Mouse (Mus musculus): Measurements from ENCODE around the gene Pcdh15. TPM values are rescaled to one million over a fixed set of nuclear protein-coding genes. Genes with fewer than 3 reads are reported as not detected.

The Pcdh15 gene
- polyA plus RNA-seq, 1 experiment, result not detected

GRCm38 (mm10) chr10:74387538-74388499 is 1288.7 kb downstream of the Pcdh15 start:
- Histone ChIP-seq H3K36me3 (ENCODE audit: control insufficient read depth, insufficient read depth, low read length, poor library complexity, severe bottlenecking) (no peaks in the 10 kb centered on the region), H3K27me3 (ENCODE audit: control insufficient read depth, insufficient read depth, low read length, poor library complexity, severe bottlenecking) (no peaks in the 10 kb centered on the region), H3K4me1 (ENCODE audit: control insufficient read depth, insufficient read depth, low read length) (no peaks in the 10 kb centered on the region), H3K4me3 (ENCODE audit: low read depth, low read length) (no peak overlapping the region), H3K9ac (ENCODE audit: low read depth, poor library complexity, severe bottlenecking) (no peak overlapping the region), H3K27ac (ENCODE audit: insufficient read depth, low read length) (no peak overlapping the region), H3K9me3 (replicated peaks; ENCODE audit: control insufficient read depth, insufficient read depth, low read length, poor library complexity, severe bottlenecking) (no peaks in the 10 kb centered on the region)
- TF ChIP-seq CTCF (IDR thresholded peaks at IDR 0.05; ENCODE audit: low read depth, low read length), result no peak
- TF ChIP-seq EP300 (IDR thresholded peaks at IDR 0.05; ENCODE audit: insufficient read depth, low read depth, low read length), result no peak
- no peak for TF ChIP-seq POLR2A (IDR thresholded peaks at IDR 0.05; ENCODE audit: insufficient read depth, low read length)

DNA sequence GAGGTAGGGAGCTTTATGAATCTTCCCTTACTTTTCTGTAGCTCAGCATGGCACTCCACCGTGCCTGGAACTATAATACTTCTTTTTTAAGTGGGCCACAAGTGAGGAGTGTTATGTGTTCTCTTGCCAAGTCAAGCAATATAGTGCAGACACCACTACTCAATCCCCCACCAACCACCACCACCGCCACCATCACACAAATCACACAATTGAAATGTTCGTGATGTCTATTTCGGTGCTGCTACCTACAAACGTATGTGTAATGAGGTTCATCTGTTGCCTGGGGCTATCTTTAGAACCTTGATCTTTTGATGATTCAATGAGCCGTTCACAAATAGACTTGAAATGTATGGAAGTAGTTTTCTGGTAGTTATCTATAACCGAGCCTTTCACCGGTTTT is 1304.0 kb downstream of the Pcdh15 start:
- Histone ChIP-seq H3K27me3 (ENCODE audit: control insufficient read depth, insufficient read depth, low read length, poor library complexity, severe bottlenecking) (no peaks in the 10 kb centered on the region), H3K9ac (ENCODE audit: low read depth, poor library complexity, severe bottlenecking) (no peak overlapping the region), H3K9me3 (replicated peaks; ENCODE audit: control insufficient read depth, insufficient read depth, low read length, poor library complexity, severe bottlenecking) (no peaks in the 10 kb centered on the region), H3K36me3 (ENCODE audit: control insufficient read depth, insufficient read depth, low read length, poor library complexity, severe bottlenecking) (no peaks in the 10 kb centered on the region), H3K4me3 (ENCODE audit: low read depth, low read length) (no peak overlapping the region), H3K27ac (ENCODE audit: insufficient read depth, low read length) (no peak overlapping the region), H3K4me1 (ENCODE audit: control insufficient read depth, insufficient read depth, low read length) (no peaks in the 10 kb centered on the region)
- TF ChIP-seq POLR2A (IDR thresholded peaks at IDR 0.05; ENCODE audit: insufficient read depth, low read length), result no peak
- TF ChIP-seq CTCF (IDR thresholded peaks at IDR 0.05; ENCODE audit: low read depth, low read length), result no peak
- TF ChIP-seq EP300 (IDR thresholded peaks at IDR 0.05; ENCODE audit: insufficient read depth, low read depth, low read length), result no peak

DNA sequence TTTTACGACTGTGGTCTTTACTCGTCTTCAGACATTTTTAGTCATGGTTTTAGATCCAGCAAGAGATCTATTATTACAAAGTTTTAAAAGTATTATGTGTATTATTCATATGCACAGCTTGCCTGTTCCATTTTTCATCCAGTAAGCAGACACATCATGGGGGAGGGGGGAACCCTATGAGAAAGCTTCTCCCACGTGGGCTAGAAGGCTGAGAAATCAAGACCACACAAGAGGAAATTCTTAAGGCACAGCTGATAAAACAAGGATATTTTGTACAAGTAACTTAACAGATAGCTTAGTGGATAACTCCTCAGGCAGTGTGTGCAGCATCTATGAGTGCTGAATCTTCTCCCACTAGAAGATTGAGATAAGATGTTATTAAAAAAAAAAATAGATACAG is 1314.9 kb downstream of the Pcdh15 start:
- no peak overlapping the region for H3K9ac ChIP-seq (ENCODE audit: low read depth, poor library complexity, severe bottlenecking)
- H3K36me3 ChIP-seq (ENCODE audit: control insufficient read depth, insufficient read depth, low read length, poor library complexity, severe bottlenecking), result no peaks in the 10 kb centered on the region
- no peaks in the 10 kb centered on the region for H3K9me3 ChIP-seq (replicated peaks; ENCODE audit: control insufficient read depth, insufficient read depth, low read length, poor library complexity, severe bottlenecking)
- no peaks in the 10 kb centered on the region for H3K4me1 ChIP-seq (ENCODE audit: control insufficient read depth, insufficient read depth, low read length)
- H3K4me3 ChIP-seq (ENCODE audit: low read depth, low read length), result no peak overlapping the region
- H3K27ac ChIP-seq (ENCODE audit: insufficient read depth, low read length), result no peak overlapping the region
- H3K27me3 ChIP-seq (ENCODE audit: control insufficient read depth, insufficient read depth, low read length, poor library complexity, severe bottlenecking), result no peaks in the 10 kb centered on the region
- TF ChIP-seq POLR2A (IDR thresholded peaks at IDR 0.05; ENCODE audit: insufficient read depth, low read length) (no peak), CTCF (IDR thresholded peaks at IDR 0.05; ENCODE audit: low read depth, low read length) (no peak), EP300 (IDR thresholded peaks at IDR 0.05; ENCODE audit: insufficient read depth, low read depth, low read length) (no peak)

DNA sequence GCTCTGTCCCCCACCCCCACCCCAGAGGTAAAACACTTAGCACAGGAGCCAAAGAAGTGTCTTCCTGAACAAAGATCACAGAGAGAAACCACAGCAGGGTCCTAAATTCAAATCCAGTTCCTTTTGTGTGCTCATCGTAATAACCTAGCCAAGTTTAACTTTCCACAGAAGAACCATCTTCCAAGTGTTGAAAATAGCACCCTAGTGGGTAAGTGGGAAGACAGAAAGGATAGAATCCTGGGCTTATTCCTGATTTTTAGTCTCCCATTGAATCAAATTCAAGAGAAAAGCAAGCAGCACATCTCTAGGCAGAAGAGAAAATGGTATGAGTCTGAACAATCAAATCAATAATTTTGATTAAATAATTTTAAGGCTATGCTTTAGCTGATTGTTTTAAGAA is 1315.8 kb downstream of the Pcdh15 start:
- Histone ChIP-seq H3K27ac (ENCODE audit: insufficient read depth, low read length) (no peak overlapping the region), H3K9ac (ENCODE audit: low read depth, poor library complexity, severe bottlenecking) (no peak overlapping the region), H3K4me1 (ENCODE audit: control insufficient read depth, insufficient read depth, low read length) (no peaks in the 10 kb centered on the region), H3K4me3 (ENCODE audit: low read depth, low read length) (no peak overlapping the region), H3K27me3 (ENCODE audit: control insufficient read depth, insufficient read depth, low read length, poor library complexity, severe bottlenecking) (no peaks in the 10 kb centered on the region), H3K9me3 (replicated peaks; ENCODE audit: control insufficient read depth, insufficient read depth, low read length, poor library complexity, severe bottlenecking) (no peaks in the 10 kb centered on the region), H3K36me3 (ENCODE audit: control insufficient read depth, insufficient read depth, low read length, poor library complexity, severe bottlenecking) (no peaks in the 10 kb centered on the region)
- TF ChIP-seq CTCF (IDR thresholded peaks at IDR 0.05; ENCODE audit: low read depth, low read length) (no peak), EP300 (IDR thresholded peaks at IDR 0.05; ENCODE audit: insufficient read depth, low read depth, low read length) (no peak), POLR2A (IDR thresholded peaks at IDR 0.05; ENCODE audit: insufficient read depth, low read length) (no peak)

GRCm38 (mm10) chr10:74415359-74415758 is 1316.2 kb downstream of the Pcdh15 start:
- TF ChIP-seq POLR2A (IDR thresholded peaks at IDR 0.05; ENCODE audit: insufficient read depth, low read length) (no peak), EP300 (IDR thresholded peaks at IDR 0.05; ENCODE audit: insufficient read depth, low read depth, low read length) (no peak), CTCF (IDR thresholded peaks at IDR 0.05; ENCODE audit: low read depth, low read length) (no peak)
- Histone ChIP-seq H3K9ac (ENCODE audit: low read depth, poor library complexity, severe bottlenecking) (no peak overlapping the region), H3K4me1 (ENCODE audit: control insufficient read depth, insufficient read depth, low read length) (no peaks in the 10 kb centered on the region)

GRCm38 (mm10) chr10:74415949-74416348 is 1316.8 kb downstream of the Pcdh15 start:
- H3K27me3 ChIP-seq (ENCODE audit: control insufficient read depth, insufficient read depth, low read length, poor library complexity, severe bottlenecking), result no peaks in the 10 kb centered on the region
- TF ChIP-seq CTCF (IDR thresholded peaks at IDR 0.05; ENCODE audit: low read depth, low read length) (no peak), POLR2A (IDR thresholded peaks at IDR 0.05; ENCODE audit: insufficient read depth, low read length) (no peak), EP300 (IDR thresholded peaks at IDR 0.05; ENCODE audit: insufficient read depth, low read depth, low read length) (no peak)

More at GRCm38 (mm10) chr10:74415359-74415758, 1316.2 kb downstream of the Pcdh15 start:
- H3K4me3 ChIP-seq (ENCODE audit: low read depth, low read length), result no peak overlapping the region
- H3K27me3 ChIP-seq (ENCODE audit: control insufficient read depth, insufficient read depth, low read length, poor library complexity, severe bottlenecking), result no peaks in the 10 kb centered on the region
- H3K36me3 ChIP-seq (ENCODE audit: control insufficient read depth, insufficient read depth, low read length, poor library complexity, severe bottlenecking), result no peaks in the 10 kb centered on the region
- H3K9me3 ChIP-seq (replicated peaks; ENCODE audit: control insufficient read depth, insufficient read depth, low read length, poor library complexity, severe bottlenecking), result no peaks in the 10 kb centered on the region
- no peak overlapping the region for H3K27ac ChIP-seq (ENCODE audit: insufficient read depth, low read length)

More at GRCm38 (mm10) chr10:74415949-74416348, 1316.8 kb downstream of the Pcdh15 start:
- Histone ChIP-seq H3K36me3 (ENCODE audit: control insufficient read depth, insufficient read depth, low read length, poor library complexity, severe bottlenecking) (no peaks in the 10 kb centered on the region), H3K9me3 (replicated peaks; ENCODE audit: control insufficient read depth, insufficient read depth, low read length, poor library complexity, severe bottlenecking) (no peaks in the 10 kb centered on the region), H3K27ac (ENCODE audit: insufficient read depth, low read length) (no peak overlapping the region), H3K4me3 (ENCODE audit: low read depth, low read length) (no peak overlapping the region), H3K4me1 (ENCODE audit: control insufficient read depth, insufficient read depth, low read length) (no peaks in the 10 kb centered on the region), H3K9ac (ENCODE audit: low read depth, poor library complexity, severe bottlenecking) (no peak overlapping the region)

Data from ES-Bruce4 (cell line).